Mouse (Mus musculus): ENCODE data around the gene Scgb1a1. TPM values are rescaled to one million over a fixed set of nuclear protein-coding genes. Genes with fewer than 3 reads are reported as not detected.

The Scgb1a1 gene
- polyA plus RNA-seq, 1 experiment from 2014 or later, result not detected

DNA sequence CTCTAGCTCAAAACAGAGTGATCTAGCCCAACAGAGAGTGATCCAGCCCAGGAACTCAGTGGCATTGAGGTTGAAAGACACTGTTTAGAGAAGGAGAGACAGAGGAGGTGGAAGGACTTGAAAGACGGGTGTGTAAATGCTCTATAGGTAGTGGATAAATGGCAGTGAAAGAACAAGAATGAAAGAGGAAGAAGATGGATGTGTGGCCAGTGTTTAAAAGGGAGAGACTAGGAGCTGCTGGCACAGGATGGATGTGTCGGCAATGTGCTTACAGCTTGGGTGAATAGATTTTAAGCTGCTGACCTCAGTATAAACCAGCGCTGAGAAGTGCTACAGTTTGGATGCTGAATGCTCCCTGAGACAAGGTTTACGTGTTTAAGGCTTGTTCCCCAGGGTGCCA, 13.3 kb downstream of the Scgb1a1 start:
- Histone ChIP-seq H3K4me1 (ENCODE audit: control insufficient read depth, insufficient read depth, low read length) (peaks cover 3% of the 10 kb centered on the region; the same call in 1 of the 2 replicates), H3K9ac (ENCODE audit: low read depth, low read length) (no peak overlapping the region), H3K4me2 (ENCODE audit: low read length) (no peak overlapping the region), H3K9me3 (replicated peaks; ENCODE audit: control insufficient read depth, low read length, poor library complexity, severe bottlenecking) (no peaks in the 10 kb centered on the region), H3K27me3 (ENCODE audit: control insufficient read depth, insufficient read depth, low read depth, low read length) (no peaks in the 10 kb centered on the region), H3K27ac (ENCODE audit: low read length) (no peak overlapping the region), H3K4me3 (ENCODE audit: low read depth, low read length) (no peak overlapping the region), H3K36me3 (ENCODE audit: control insufficient read depth, insufficient read depth, low read length) (no peaks in the 10 kb centered on the region)
- ATAC-seq, result no peak
- WGBS, result 76% methylated on average over 4 of the region's 4 CpGs

DNA sequence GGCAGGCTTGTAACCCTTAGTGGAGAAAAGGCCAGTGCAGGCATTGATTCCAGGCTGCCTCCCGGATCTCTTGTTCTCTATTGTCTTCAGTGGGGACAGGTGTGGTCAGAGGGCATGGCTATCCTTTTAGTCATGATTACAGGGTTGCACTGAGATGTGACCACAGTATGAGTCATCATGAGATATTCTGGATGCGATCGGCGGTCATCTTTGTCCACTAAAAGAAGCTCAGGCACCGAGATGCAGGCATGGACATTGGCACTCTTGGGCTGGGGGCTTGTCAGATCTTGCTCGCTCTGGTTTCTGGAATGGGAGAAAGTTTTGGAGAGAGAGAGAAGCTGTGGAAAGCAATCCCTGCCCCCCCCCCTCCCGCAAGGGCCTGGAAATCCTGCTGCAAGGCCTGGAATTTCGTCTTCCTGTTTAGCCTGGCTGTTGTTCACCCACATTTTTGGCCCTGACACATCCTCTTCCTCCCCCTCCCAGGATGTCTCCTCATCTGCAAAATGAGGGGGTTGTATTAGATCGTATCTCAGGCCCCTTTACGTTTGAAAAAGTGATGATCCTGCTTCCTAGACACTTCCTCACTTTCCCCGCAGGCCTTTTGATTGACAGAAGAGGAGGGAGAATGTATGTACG, 13.9 kb downstream of the Scgb1a1 start:
- Histone ChIP-seq H3K4me1 (ENCODE audit: control insufficient read depth, insufficient read depth, low read length) (peaks cover 3% of the 10 kb centered on the region; the same call in 1 of the 2 replicates), H3K9ac (ENCODE audit: low read depth, low read length) (no peak overlapping the region), H3K27me3 (ENCODE audit: control insufficient read depth, insufficient read depth, low read depth, low read length) (no peaks in the 10 kb centered on the region), H3K4me2 (ENCODE audit: low read length) (no peak overlapping the region), H3K4me3 (ENCODE audit: low read depth, low read length) (no peak overlapping the region), H3K36me3 (ENCODE audit: control insufficient read depth, insufficient read depth, low read length) (no peaks in the 10 kb centered on the region), H3K9me3 (replicated peaks; ENCODE audit: control insufficient read depth, low read length, poor library complexity, severe bottlenecking) (no peaks in the 10 kb centered on the region), H3K27ac (ENCODE audit: low read length) (no peak overlapping the region)
- no peak for ATAC-seq
- WGBS, result 83% methylated on average over 12 of the region's 12 CpGs

DNA sequence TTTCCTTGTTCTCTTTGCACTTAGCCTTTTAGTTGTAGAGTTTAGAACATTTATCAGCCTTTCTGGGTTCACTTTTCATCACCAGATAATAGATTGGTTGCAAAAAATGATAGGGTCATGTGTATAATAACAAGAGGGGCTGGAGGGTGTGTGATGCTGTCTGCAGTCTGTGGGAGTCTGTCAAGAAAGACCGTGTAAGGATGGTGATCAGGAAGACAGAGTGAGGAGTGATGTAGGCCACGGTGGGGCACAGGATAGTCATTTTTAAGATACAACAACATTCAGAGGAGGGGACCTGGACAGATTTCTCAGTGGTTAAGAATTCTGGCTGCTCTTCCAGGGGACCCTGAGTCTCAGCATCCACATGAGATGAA, 15.6 kb downstream of the Scgb1a1 start:
- Histone ChIP-seq H3K4me1 (ENCODE audit: control insufficient read depth, insufficient read depth, low read length) (peaks cover 3% of the 10 kb centered on the region; the same call in 1 of the 2 replicates), H3K4me2 (ENCODE audit: low read length) (no peak overlapping the region), H3K4me3 (ENCODE audit: low read depth, low read length) (no peak overlapping the region), H3K27ac (ENCODE audit: low read length) (no peak overlapping the region), H3K9ac (ENCODE audit: low read depth, low read length) (no peak overlapping the region), H3K27me3 (ENCODE audit: control insufficient read depth, insufficient read depth, low read depth, low read length) (no peaks in the 10 kb centered on the region), H3K9me3 (replicated peaks; ENCODE audit: control insufficient read depth, low read length, poor library complexity, severe bottlenecking) (no peaks in the 10 kb centered on the region), H3K36me3 (ENCODE audit: control insufficient read depth, insufficient read depth, low read length) (no peaks in the 10 kb centered on the region)
- 90% methylated on average over 2 of the region's 2 CpGs for WGBS
- no peak for ATAC-seq

DNA sequence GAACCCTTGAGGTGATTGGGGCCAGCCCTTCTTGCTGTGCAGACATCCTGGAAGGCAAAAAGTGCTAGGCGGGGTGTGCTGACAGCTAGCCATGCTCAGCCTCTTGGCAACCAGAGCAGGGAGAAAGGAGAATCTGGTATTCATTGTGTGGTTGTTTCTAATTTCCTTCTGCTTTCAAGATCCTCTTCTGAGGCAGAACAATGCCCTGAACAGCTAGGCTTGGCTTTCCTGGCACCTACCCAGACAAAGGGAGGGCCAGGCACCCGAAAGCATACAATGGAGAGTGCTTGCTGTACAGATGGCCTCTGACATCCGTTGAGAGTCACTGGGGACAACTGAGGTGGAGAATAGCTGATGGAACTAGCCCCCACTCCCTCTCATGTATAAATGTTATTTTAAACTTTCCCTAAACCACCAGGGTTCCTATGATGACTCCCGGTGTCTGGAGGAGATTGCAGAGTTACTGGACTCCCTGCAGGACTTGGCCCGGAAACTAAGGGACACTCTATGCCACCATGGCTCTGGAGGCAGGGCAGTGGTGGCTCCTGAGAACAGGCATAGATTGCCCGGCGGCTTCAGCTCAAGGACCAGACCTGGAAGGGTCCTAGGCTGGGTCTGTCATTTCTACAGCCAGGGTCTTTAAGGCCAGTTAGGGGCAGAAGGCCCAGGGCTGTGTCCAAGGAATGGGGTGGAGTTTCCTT, 16.2 kb downstream of the Scgb1a1 start:
- no peaks in the 10 kb centered on the region for H3K27me3 ChIP-seq (ENCODE audit: control insufficient read depth, insufficient read depth, low read depth, low read length)
- no peaks in the 10 kb centered on the region for H3K36me3 ChIP-seq (ENCODE audit: control insufficient read depth, insufficient read depth, low read length)
- H3K4me3 ChIP-seq (ENCODE audit: low read depth, low read length), result no peak overlapping the region
- no peak overlapping the region for H3K27ac ChIP-seq (ENCODE audit: low read length)
- H3K4me2 ChIP-seq (ENCODE audit: low read length), result no peak overlapping the region
- H3K4me1 ChIP-seq (ENCODE audit: control insufficient read depth, insufficient read depth, low read length), result peaks cover 4% of the 10 kb centered on the region
- H3K9ac ChIP-seq (ENCODE audit: low read depth, low read length), result no peak overlapping the region
- ATAC-seq, result peak; percentile 46; the same call in 1 of the 2 replicates
- 43% methylated on average over 7 of the region's 7 CpGs for WGBS
- no peaks in the 10 kb centered on the region for H3K9me3 ChIP-seq (replicated peaks; ENCODE audit: control insufficient read depth, low read length, poor library complexity, severe bottlenecking)

GRCm38 (mm10) chr19:9070316-9070715, 17.4 kb downstream of the Scgb1a1 start:
- WGBS, result 91% methylated on average over 2 of the region's 2 CpGs
- Histone ChIP-seq H3K27ac (ENCODE audit: low read length) (no peak overlapping the region), H3K9me3 (replicated peaks; ENCODE audit: control insufficient read depth, low read length, poor library complexity, severe bottlenecking) (no peaks in the 10 kb centered on the region), H3K4me2 (ENCODE audit: low read length) (no peak overlapping the region), H3K9ac (ENCODE audit: low read depth, low read length) (no peak overlapping the region), H3K4me3 (ENCODE audit: low read depth, low read length) (no peak overlapping the region), H3K27me3 (ENCODE audit: control insufficient read depth, insufficient read depth, low read depth, low read length) (no peaks in the 10 kb centered on the region), H3K4me1 (ENCODE audit: control insufficient read depth, insufficient read depth, low read length) (peaks cover 10% of the 10 kb centered on the region), H3K36me3 (ENCODE audit: control insufficient read depth, insufficient read depth, low read length) (no peaks in the 10 kb centered on the region)
- no peak for ATAC-seq

DNA sequence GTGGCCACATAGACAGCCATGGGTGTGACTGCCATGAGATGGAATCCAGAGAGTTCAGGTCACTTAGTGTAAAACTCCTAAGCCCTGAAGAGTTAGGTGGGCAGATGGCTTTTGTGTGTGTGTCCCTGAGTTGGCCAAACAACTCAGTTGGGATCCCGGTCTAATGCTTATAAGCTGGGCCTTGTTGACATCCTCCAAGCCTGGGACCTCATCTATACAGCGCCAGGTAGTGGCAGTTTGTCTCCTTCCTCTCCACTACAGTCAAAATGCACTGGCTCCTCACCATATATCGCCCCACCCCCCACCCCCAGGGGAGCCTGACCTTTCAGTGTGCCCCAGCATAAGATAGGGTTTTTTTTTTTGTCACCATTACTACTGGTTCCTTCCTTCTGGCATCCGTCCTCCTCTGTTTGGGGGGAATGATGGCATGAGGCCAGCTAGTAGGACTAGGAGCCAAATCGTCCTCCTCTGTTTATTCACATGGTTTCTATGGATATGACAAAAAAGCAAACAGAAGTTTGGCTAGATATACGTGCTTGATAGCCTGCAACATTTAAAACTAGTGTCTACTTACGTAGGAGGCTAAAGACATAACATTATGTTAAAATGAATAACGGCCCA, 18.0 kb downstream of the Scgb1a1 start:
- Histone ChIP-seq H3K4me3 (ENCODE audit: low read depth, low read length) (no peak overlapping the region), H3K9me3 (replicated peaks; ENCODE audit: control insufficient read depth, low read length, poor library complexity, severe bottlenecking) (no peaks in the 10 kb centered on the region), H3K4me2 (ENCODE audit: low read length) (no peak overlapping the region), H3K27ac (ENCODE audit: low read length) (no peak overlapping the region), H3K4me1 (ENCODE audit: control insufficient read depth, insufficient read depth, low read length) (peaks cover 10% of the 10 kb centered on the region), H3K9ac (ENCODE audit: low read depth, low read length) (no peak overlapping the region), H3K27me3 (ENCODE audit: control insufficient read depth, insufficient read depth, low read depth, low read length) (no peaks in the 10 kb centered on the region), H3K36me3 (ENCODE audit: control insufficient read depth, insufficient read depth, low read length) (no peaks in the 10 kb centered on the region)
- 66% methylated on average over 8 of the region's 8 CpGs for WGBS
- ATAC-seq, result no peak

DNA sequence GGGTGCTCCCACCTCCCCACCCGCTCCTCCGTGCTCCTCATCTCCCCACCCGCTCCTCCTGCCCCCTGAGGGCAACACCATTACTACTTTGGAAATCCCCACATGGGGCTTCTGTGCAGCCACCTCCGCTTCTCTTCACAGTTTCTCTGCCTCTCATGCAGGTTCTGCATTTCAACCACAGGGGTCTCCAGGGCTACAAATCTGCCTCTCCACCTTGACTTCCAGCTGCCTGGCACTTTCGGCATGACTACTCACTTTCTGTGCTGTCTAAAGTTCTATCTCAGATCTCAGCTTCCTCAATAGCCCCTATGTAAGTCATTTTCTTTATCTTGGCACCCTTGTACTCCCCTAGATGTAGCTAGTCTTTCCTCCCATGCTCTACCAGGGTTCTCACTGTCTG, 20.5 kb downstream of the Scgb1a1 start:
- Histone ChIP-seq H3K27ac (ENCODE audit: low read length) (no peak overlapping the region), H3K4me3 (ENCODE audit: low read depth, low read length) (no peak overlapping the region)
- no peak for ATAC-seq

GRCm38 (mm10) chr19:9065621-9066561, 21.9 kb downstream of the Scgb1a1 start:
- Histone ChIP-seq H3K27me3 (ENCODE audit: control insufficient read depth, insufficient read depth, low read depth, low read length) (no peaks in the 10 kb centered on the region), H3K4me2 (ENCODE audit: low read length) (no peak overlapping the region), H3K4me1 (ENCODE audit: control insufficient read depth, insufficient read depth, low read length) (peaks cover 10% of the 10 kb centered on the region), H3K9me3 (replicated peaks; ENCODE audit: control insufficient read depth, low read length, poor library complexity, severe bottlenecking) (no peaks in the 10 kb centered on the region), H3K9ac (ENCODE audit: low read depth, low read length) (peak overlapping the region; percentile 2; the same call in 1 of the 2 replicates), H3K27ac (ENCODE audit: low read length) (peak overlapping the region; percentile 43), H3K4me3 (ENCODE audit: low read depth, low read length) (no peak overlapping the region), H3K36me3 (ENCODE audit: control insufficient read depth, insufficient read depth, low read length) (no peaks in the 10 kb centered on the region)
- WGBS, result 62% methylated on average over 9 of the region's 9 CpGs
- peak; percentile 95 for ATAC-seq

More for the DNA sequence above, 20.5 kb downstream of the Scgb1a1 start:
- H3K9ac ChIP-seq (ENCODE audit: low read depth, low read length), result no peak overlapping the region
- no peaks in the 10 kb centered on the region for H3K27me3 ChIP-seq (ENCODE audit: control insufficient read depth, insufficient read depth, low read depth, low read length)
- 76% methylated on average over 5 of the region's 5 CpGs for WGBS
- no peaks in the 10 kb centered on the region for H3K36me3 ChIP-seq (ENCODE audit: control insufficient read depth, insufficient read depth, low read length)
- no peaks in the 10 kb centered on the region for H3K9me3 ChIP-seq (replicated peaks; ENCODE audit: control insufficient read depth, low read length, poor library complexity, severe bottlenecking)
- H3K4me2 ChIP-seq (ENCODE audit: low read length), result no peak overlapping the region
- peaks cover 10% of the 10 kb centered on the region for H3K4me1 ChIP-seq (ENCODE audit: control insufficient read depth, insufficient read depth, low read length)

Data from midbrain, embryonic 16.5 days (tissue).